Mouse (Mus musculus): Measurements from ENCODE around the gene Spcs3.
"Not testable (repeated sequence)": the region's sequence is repeated elsewhere in the genome, so short reads cannot be mapped to it uniquely, and the experiment has no call there.

Gene Spcs3

DNA sequence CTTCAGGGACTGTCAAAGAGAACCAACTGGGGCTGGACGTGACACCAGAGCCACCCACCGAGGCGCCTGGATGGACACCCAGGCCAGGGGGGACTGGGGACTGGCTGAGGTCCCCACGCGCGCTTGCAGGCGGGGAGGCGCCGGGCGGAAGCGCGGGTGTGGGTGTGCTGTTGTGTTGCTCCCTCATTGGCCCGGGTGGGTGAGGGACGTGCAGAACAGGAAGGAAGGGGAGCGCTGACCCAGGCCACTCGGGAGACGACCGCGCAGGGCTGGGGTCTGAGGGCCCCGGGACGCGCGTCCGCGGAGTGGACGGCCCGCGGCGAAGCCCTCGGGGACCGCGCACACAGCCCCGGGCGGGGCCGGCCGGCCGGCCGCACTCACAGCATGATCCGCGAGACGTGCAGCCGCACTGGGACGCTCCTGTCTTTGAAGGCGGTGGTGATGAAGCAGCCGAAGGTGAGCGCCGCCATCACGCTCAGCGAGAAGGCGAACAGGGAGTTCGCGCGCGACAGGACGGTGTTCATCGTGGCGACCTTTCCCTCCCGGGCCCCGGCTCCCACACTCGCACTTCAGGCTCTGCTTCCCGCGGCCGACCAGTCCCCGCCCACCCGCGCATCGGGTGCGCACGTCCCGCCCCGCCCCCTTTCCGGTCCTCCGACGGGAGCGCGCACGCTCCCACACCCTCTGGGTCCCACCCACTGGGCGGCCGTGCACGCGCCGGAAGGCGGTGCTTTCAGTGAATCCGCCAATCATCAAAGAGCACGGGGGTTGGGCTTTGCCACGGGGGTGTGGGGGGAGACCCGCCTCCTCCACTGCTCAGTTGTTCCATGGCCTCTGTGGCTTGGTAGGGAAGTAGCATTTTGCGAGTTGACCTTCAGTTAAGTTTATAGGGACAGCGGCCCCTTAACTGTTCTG is at the start of gene Spcs3, which contains the start of gene Asb5:
Spcs3 (minus strand) TSS at position 617 of the 915 bp plus-strand sequence.
Asb5 (plus strand) TSS at position 199 of the 915 bp plus-strand sequence.
- DNase-seq (ENCODE audit: low spot score), result peak; percentile 93

DNA sequence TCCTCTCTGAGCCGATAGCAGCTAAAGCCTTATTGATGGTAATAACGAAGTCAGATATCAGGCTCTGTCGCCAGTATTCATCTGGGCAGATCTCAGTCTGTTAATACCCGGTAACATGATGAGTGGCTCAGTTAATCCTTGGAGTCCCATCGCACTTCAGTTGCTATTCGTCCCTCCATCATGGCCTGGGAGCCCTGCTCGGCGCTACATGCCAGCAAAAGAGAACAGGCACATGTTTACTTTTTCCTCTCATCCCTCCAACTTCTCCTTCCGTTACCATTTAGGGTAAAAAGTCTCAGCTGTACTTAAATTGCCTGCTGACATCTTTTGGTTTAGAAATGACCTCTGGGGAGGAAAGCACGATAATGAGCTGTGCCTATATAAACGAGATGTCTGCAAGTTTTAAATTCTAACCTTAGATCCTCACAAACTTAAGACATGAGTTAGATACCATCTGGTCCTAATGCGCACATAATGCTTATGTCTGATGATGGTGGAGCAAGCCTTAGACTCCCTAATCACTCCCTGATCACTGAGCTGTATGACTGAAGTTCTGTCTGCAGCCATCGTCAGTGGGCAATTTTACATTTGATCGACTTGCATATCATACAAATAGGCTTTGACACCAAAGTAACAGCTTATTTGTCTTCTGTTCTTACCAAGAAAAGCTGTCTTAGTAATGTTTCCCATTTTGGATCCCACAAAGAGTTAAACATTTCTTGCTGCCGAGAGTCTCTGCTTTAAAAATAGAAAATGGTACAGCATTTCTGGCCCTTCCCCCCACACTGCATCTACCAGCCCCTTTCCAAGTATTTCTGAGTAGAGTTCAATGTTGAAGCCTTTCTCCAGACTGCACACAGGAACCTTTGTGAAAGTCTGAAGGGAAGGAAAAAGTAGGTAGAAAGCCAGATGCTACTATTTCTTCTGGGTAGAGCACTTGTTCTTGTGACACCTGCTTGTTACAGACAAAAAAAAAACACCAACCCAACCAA is 41.1 kb upstream of the Spcs3 start:
- no peak for DNase-seq (ENCODE audit: low spot score)

DNA sequence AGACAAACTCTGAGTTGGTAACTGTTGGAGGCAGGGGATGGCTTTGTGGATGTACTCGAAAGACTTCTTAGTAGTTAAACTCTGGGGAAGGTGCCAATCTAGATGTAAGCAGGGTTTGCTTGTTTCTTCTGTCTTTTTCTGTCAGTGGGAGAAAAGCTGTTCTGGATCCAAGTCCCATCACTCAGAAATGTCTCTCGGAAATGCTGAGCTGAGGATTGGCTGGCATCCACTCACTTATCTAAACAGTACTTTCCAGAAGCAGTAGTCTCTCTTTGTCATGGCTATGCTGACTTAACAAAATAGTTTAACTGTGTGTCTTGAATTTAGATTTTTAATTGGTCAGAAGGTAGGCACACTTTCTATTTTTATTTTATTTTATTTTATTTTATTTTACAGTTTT is 37.4 kb upstream of the Spcs3 start:
- no peak for DNase-seq (ENCODE audit: low spot score)

DNA sequence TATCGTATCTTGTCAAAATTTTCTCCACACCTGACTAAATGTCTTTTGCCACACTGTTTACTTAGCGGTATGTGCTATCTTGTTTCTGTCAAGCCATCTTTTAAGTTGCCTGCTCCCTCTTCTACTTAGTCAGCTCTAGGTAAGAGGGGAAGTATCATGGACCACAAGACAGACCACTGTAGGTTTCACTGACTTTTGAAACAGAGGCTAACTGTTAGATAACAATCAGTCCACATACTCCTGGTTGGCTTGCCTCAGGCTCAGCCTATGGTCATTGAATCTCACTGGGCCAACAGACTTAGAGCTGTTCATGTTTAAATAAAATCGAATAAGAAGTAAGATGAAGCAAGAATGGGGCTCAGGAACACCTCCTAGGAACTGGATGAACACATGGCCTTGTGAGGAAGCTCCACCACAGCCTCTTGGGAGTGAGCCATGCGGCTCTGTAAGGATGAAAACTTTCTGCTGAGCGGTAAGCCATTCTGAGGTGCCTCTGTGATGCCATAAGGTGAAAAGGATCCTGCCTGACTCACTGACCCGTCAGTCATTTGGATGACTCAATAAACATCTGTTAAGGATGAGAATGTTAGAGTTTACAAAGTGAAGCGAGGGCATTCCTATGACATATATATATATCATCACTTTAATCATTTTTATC is 35.9 kb upstream of the Spcs3 start:
- no peak for DNase-seq (ENCODE audit: low spot score)

DNA sequence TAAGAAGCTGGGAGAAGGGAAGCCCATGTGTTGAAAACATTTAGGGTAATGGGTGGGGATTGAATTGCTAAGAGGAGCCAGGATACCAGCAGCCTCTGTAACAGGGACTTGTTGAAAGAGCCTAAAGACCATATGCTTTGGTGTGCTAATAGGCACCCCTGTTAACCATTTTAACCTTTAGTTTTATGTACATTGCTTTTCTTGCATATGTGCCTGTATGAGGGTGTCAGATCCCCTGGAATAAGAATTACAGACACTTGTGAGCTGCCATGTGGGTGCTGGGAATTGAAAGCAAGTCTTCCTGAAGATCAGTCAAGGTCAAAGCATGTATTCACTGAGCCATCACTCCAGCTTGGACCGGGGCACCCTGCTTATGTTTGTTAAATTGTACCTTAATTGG is 35.4 kb upstream of the Spcs3 start:
- no peak for DNase-seq (ENCODE audit: low spot score)

DNA sequence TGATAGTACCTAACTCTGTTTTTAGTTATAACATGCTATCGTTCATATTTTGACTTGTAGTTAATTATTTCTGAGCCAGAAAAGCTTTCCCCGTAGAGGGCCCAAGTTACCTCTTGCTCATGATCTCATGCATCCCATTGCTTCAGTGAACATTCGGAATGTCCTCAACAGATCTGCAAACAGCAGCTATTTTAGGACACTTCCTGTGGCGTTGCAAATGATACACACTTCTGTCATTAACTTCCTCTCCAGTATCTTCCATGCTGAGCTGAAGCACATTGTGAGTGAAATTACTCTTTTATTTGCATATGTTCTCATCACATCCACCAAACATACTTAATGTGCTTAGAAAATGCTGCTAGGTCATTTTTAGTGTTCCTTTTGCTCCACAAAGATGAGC is 32.3 kb upstream of the Spcs3 start:
- no peak for DNase-seq (ENCODE audit: low spot score)

DNA sequence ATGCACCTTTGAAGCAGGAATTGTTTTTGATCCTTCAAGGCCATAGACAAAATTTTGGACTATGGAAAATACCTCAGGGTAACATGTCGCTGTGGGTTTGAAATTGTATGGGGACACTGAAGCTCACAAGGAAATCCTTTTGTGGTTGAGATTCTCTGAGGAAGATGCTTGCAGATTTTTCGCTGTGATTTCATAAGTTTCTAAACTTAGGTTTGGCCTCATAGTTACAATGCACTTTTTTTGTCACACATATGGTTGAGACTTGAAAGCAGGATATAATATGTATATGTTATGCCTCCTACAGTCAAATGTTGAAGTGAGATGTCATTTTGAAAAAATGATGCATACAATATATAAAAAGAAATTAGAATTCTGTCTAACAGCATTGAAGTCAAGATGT is 25.1 kb upstream of the Spcs3 start:
- no peak for DNase-seq (ENCODE audit: low spot score)

DNA sequence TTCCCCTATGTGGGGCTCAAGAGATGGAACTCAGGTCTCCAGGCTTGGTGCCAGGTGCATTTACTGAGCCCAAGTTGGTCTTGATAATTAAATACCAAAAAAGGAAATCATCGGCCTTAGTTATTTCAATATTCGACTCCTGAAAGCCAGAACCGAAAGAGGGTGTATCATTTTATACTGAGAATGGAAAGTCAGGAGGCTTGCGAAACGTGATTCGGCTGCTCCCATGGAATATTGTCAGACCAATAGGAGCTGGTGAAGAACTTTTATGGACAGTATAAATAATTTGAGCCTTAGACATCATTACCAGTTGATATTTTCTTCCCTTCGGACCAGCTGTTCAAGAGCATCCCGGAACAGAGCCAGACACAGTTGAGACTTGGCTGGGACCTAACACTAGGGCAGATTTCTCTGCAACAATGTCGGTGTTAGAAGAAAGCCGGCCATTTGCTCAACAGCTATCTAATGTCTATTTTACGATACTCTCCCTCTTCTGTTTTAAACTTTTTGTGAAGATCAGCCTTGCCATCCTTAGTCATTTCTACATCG is 20.3 kb upstream of the Spcs3 start:
- DNase-seq (ENCODE audit: low spot score), result no peak

DNA sequence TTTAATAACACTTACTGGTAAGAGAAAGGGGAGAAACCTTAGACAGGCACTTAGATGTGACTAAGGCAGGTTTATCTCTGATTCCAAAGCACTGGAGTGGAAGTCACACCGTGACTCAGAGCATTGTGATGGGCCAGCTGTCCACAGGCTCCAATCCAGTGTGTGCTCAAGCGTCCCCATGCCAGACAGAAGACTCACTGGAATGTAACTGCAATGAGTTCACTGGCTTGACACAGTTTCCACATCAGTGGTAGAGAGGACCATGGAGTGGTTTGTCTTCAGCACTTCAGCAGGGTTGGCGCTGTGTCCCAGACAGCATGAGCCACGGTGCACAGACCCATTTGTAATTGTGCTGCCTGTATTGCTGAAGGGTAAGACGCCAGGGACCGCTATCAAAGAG is 18.6 kb upstream of the Spcs3 start:
- no peak for DNase-seq (ENCODE audit: low spot score)

DNA sequence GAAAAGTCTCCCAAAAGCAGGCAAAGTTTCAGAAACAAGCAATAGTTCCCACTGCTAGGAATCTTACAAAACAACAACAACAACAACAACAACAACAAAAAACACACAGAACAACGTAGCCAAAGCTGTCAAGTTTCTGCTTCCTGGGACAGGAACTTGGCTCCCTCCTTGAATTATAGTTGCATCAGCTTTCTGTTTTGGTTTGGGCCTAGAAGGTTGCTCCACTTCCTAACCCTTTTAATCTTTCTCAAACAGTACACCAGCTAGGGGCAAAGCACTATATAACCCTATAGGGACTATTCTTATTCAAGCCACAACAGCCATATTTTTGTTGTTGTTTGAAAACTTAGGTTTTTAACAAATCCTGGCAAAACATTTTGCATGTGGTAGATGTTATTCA is 11.5 kb upstream of the Spcs3 start:
- DNase-seq (ENCODE audit: low spot score), result no peak

DNA sequence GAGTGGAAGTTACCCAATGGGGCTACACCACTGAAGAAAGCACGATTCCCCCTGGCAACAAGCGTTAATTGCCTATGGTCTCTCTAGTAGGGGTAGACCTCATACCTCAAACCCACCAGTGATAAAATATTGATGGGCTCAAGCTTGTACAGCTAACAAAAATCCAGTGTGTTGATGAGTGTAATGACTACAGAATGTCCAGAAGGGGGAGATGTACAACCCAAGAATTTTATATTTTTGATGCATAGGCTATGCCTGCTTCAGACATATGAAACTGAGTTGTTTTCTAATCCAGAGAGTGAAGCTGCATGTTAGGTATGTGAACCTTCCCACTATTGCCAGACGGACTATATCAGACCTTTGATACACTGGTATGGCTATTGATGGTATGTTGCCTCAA is 7.5 kb upstream of the Spcs3 start:
- DNase-seq (ENCODE audit: low spot score), result no peak

DNA sequence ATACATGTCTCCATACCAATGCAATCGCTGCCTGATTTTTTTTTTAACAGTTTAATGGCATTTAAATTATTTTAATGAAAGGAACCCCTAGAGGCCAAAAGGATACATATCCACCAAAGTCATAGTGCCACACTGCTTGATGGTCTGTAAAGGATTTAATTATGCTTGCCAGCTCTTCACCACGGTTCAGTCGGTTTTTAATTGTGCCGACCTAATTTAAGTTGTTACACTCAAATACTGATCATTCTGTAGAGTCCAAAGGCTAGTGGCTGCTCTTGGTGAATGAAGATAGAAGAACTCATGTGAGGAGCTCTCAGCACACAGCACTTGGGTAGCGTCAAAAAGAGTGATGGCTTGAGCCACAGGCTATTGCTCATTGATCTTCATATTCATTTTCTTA is 5.4 kb upstream of the Spcs3 start:
- no peak for DNase-seq (ENCODE audit: low spot score)

DNA sequence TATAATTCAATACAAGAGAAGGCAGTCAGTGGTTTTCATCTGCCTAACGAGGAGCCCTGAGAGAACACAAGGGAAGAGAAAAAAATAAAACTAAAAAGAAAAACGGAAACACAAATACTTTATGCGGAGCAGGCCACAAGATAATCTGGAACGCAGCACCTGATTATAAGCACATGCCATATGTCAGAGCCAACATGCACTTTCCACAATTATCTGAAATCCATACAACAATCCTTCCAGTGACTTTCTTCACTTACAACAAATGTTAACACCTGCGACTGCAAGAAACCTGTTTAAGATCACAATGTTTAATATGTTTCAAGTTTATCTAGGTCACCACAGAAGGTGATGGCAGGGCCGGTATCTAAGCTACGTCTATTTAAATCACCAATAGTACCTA is 1.2 kb downstream of the Spcs3 start:
- DNase-seq (ENCODE audit: low spot score), result no peak

DNA sequence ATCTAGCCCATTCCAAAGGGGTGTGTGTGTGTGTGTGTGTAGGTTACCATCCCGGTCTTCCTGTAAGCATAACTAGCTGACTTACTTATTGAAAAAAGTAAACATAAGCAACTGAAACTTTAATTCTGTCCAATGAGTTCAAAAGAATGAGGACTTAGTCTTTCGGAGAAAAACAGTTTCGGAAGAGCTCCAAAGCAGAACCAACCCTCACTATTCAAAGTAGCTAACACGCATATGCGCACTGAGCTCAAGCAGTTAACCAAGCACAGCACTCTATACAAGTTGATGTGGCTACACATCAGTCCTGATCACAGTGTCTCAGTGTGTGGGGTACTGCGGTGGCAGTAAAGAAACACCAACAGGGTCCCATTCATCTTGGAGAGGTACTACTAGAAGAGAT is 3.1 kb downstream of the Spcs3 start:
- DNase-seq (ENCODE audit: low spot score), result no peak

DNA sequence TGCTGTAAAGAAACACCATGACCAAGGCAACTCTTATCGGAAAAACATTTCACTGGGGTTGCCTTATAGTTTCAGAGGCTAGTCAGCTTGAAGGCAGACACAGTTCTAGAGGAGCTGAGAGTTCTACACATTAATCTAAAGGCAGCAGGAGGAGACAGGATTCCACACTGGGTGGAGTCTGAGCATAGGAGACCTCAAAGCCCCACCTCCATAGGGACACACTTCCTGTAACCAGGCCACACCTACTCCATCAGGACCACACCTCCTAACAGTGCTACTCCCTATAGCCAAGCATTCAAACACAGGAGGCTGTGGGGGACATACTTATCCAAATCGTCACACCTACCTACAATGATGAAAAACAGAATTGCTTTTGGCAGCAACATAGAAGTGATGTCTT is 4.2 kb downstream of the Spcs3 start:
- DNase-seq (ENCODE audit: low spot score), result peak; percentile 45

DNA sequence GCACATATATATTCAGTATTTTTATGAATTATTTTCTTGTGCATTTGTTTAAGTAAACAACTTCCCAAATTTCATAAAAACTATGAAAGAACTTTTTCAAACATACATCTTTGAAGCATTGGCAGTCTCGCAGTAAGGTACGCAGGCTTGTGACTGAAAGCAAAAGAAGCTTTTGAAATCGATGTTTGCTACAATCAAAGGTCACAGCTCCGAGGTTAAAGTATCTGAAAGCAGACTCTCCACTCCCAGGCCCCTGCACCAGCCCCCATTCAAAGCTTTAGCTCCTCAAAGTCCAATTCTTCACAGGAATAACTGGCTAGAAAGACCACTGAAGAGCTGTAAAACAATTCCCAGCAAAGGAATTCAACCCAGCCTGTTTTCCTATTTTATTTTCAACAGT is 9.3 kb downstream of the Spcs3 start:
- no peak for DNase-seq (ENCODE audit: low spot score)

DNA sequence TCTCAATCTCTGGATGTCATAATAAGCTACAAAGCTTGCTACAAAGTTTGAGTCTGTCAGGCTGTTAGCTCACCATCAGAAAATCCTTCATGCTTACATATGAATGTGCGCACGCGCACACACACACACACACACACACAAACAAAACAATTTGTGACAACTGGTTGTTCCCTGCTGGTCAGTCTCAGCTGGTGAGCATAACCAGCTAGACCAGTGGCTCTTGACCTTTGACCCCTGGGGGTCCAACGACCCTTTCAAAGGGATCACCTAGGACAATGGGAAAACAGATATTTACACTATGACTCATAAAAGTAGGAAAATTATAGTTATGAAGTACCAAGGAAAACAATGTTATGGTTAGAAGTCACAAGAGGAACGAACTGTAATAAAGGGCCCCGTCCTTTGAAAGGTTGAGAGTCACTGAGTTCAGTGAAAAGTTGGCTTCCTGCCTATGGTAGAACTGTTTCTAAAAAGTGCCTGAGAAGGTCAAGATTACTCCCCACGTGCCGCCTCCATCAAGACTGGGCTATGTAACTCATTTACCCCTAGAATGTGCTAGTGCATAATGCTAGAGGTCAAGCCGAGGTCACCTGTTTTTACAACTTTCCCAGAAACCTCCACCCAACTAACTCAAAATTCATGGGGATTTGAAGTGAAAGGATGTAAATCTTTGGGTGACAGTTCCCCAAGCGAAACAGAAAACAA is 10.9 kb downstream of the Spcs3 start:
- DNase-seq (ENCODE audit: low spot score), result no peak

DNA sequence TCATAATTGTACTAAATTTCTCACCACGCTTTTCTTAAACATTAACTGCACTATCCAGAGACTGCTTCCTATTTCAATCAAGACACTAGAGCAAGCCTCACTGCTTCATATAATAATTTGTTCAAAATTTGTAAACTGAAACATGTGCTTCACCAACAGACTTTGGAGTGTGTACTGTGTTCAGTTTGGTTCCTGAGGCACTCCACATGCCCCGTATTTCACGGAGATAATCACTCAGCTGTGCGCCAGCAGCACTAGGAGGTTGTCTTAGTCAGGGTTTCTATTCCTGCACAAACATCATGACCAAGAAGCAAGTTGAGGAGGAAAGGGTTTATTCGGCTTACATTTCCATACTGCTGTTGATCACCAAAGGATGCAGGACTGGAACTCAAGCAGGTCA is 17.6 kb downstream of the Spcs3 start:
- DNase-seq (ENCODE audit: low spot score), result not testable (repeated sequence)

DNA sequence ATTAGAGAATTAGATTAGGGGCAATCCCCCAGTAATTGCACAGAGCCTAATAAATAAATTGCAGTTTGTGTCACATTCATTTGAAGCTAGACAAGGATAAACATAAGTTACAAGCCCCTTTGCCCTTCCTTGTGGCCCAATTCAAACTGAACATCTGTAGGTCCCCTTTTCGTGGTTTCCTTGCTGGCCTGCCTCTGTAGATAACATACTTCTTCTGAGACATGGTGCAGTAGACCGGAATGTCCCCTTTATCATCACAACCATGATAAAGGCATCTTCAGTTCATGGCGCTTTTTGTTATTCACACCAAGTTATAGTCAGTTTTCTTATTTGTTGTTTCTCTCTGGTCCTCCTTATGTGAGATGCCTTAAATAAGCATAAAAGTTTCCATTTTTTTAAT is 18.0 kb downstream of the Spcs3 start:
- peak; percentile 25 for DNase-seq (ENCODE audit: low spot score)

DNA sequence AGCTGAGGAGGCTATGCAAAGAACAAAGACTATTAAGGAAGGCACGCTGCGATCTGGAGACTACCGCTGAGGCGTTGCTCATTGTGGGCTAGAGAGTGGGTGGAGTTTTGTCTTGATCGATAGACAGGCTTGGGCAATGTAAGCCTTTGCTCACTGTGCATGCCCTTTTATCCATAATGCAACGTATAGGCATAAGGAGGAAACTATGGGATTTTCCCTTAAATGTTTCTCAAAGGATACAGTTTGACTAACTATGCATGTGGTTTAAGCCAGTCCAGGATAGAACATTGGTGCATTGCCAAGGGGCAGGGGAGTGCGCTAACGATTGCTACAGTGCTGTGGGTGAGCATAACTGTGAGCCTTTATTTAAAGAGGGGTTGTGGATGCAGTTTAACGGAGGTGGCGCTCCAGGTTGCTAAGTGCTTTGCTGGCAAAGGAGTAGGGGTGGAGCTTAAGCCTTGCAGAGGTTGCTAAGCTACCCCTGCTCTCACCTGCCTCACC is 20.5 kb downstream of the Spcs3 start:
- DNase-seq (ENCODE audit: low spot score), result no peak

DNA sequence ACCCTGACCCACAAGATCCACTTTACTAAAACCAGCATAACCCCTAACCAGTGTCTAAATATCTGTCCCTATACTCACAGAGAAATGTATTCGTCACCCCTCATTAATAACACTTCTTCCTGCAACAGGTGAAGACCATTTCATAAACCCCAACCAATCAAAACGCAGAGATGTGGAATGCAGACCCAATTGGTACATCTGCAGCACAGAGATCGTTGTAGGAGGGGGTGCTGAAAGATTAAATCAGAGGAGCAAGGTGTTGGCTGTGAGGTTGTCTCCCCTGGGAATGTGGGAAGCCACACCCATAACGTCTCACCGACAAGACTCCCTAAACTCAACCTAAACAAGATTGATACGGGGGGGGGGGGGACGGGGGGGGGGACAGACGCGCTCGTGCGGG is 21.0 kb downstream of the Spcs3 start:
- DNase-seq (ENCODE audit: low spot score), result no peak

Data from c-Kit-positive CD71-positive TER-119-positive erythroid progenitor cells, embryonic 14.5 days (primary cell).